Mouse (Mus musculus): ENCODE measurements around the gene Ehf. TPM values are rescaled to one million over a fixed set of nuclear protein-coding genes. Genes with fewer than 3 reads are reported as not detected.

The Ehf gene
- not detected in 2 replicates for polyA plus RNA-seq (2011; ENCODE audit: insufficient read length, low read depth, missing spikeins)

DNA sequence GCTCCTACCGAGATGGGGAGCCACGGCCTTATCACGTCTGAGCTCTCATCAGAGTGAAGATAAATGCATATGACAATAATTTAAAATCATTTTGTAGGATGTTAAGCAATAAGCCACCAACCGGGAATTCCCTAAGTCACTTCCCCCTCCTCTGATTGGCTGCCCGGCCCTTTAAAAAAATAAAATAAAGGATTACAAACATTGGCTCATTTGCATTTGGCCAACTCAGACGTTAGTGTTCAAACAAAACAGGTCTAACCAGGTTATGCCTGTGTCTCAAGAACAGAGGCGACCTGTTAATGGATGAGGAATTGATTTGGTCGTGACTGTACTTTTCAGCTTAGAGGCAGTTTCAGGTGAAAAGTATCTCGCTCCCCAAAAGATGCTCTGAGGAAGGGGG is at the start of gene Ehf:
Gene Ehf (minus strand): TSS at position 147 of the 400 bp plus-strand sequence.
- no peak within 1 kb of the TSS for H3K4me3 ChIP-seq (ENCODE audit: insufficient read depth, low read length)
- no peak within 1 kb of the TSS for H3K27ac ChIP-seq (ENCODE audit: insufficient read depth, low read length)
- no peaks in the 10 kb centered on the region for H3K4me1 ChIP-seq (ENCODE audit: control insufficient read depth, insufficient read depth, low read length)
- TF ChIP-seq POLR2A (IDR thresholded peaks at IDR 0.05; ENCODE audit: low read depth, low read length) (no peak), CTCF (IDR thresholded peaks at IDR 0.05; ENCODE audit: borderline replicate concordance, insufficient read depth, low read length) (no peak)

DNA sequence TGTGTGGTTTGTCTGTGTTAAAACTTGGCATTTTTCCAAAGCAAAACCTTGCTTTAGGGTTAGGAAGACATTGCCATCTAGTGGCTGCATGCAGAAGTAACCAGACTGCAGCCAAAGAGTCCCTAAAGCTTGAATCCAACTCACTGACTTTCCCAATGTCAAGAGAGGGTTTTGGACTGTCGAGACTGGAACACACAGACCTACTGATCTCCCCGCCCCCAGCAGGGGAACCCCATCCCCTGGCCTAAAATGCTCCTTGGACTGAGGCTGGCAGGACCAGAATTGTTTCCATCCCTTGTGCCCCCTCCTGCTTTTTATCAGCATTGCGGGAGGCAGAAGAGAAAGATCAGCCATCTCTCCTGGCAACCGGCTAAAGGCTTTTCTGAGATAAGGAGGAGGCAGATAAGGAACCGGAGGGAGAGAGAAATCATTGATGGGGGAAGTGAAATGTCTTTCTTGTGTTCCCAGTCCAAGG is 44.4 kb upstream of the Ehf start:
- H3K27ac ChIP-seq (ENCODE audit: insufficient read depth, low read length): no peak overlapping the region
- H3K4me1 ChIP-seq (ENCODE audit: control insufficient read depth, insufficient read depth, low read length): 0 out of 2 replicates have a peak, but pooled peaks cover 3% of the 10 kb centered on the region
- no peak overlapping the region for H3K4me3 ChIP-seq (ENCODE audit: insufficient read depth, low read length)
- TF ChIP-seq POLR2A (IDR thresholded peaks at IDR 0.05; ENCODE audit: low read depth, low read length) (no peak), CTCF (IDR thresholded peaks at IDR 0.05; ENCODE audit: borderline replicate concordance, insufficient read depth, low read length) (no peak)

DNA sequence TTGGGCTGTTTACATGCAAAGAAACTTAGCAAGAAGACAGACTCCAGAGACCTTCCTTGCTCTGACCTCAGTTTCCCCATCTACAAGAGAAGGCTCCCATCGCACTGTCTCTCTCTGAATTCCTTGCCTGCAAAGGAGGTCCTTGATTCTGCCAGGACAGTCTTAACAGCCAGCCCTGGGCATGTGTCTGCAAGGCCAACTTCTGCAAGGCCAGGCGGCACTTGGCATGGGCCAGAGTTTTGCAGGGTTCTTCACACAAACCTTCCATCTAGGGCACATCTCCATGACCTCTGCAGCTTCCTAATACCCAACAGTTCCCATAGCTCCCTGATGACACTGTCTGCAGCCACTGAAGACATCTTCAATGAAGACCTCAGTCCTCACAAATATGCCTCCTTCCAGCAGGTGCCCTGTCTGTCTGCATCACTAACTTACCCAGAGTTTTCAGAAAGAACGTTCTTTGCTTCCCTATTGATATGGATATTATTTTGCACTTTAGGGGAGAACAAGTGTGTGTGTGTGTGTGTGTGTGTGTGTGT is 43.7 kb upstream of the Ehf start:
- no peak for TF ChIP-seq CTCF (IDR thresholded peaks at IDR 0.05; ENCODE audit: borderline replicate concordance, insufficient read depth, low read length)
- TF ChIP-seq POLR2A (IDR thresholded peaks at IDR 0.05; ENCODE audit: low read depth, low read length): no peak
- 0 out of 2 replicates have a peak, but pooled peaks cover 3% of the 10 kb centered on the region for H3K4me1 ChIP-seq (ENCODE audit: control insufficient read depth, insufficient read depth, low read length)
- no peak overlapping the region for H3K27ac ChIP-seq (ENCODE audit: insufficient read depth, low read length)
- no peak overlapping the region for H3K4me3 ChIP-seq (ENCODE audit: insufficient read depth, low read length)

DNA sequence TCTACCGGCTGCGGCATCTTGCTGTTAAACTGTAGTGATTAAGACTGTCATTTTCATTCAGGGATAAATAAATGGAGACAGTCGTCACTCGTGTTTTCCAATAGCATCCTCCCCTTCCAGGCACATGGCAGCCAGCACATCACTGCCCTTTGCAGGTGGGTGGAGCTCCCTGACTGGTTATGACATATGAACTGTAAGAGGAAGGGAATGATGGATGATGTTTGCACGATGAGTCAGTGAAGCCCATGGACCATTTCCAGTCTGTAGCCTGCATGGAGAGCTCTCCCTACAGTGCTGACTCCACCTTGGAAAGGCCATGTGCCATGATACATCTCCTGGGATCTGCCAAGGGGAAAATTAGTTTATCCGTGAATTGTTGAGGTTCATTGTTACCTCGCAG is 40.5 kb upstream of the Ehf start:
- Histone ChIP-seq H3K27ac (ENCODE audit: insufficient read depth, low read length) (no peak overlapping the region), H3K4me3 (ENCODE audit: insufficient read depth, low read length) (no peak overlapping the region), H3K4me1 (ENCODE audit: control insufficient read depth, insufficient read depth, low read length) (0 out of 2 replicates have a peak, but pooled peaks cover 3% of the 10 kb centered on the region)
- no peak for TF ChIP-seq CTCF (IDR thresholded peaks at IDR 0.05; ENCODE audit: borderline replicate concordance, insufficient read depth, low read length)
- TF ChIP-seq POLR2A (IDR thresholded peaks at IDR 0.05; ENCODE audit: low read depth, low read length): no peak

DNA sequence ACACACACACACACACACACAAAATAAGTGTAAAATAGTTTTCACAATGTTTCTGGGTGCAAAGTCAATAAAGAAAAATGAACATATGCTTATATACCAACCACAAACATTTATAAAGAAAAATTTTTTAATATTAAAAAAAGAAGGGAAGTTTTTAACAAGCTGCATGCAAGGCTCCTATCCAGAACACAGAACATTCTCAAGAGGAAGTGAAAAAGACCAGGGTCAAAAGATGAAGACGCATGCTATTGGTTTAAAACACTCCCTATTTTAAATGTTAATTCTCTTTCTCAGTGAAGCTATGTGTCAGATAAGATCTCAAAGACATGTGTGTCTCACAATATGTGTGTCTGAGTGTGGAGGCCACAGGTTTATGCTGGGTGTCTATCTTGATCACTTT is 39.0 kb upstream of the Ehf start:
- Histone ChIP-seq H3K4me3 (ENCODE audit: insufficient read depth, low read length) (no peak overlapping the region), H3K27ac (ENCODE audit: insufficient read depth, low read length) (no peak overlapping the region), H3K4me1 (ENCODE audit: control insufficient read depth, insufficient read depth, low read length) (0 out of 2 replicates have a peak, but pooled peaks cover 3% of the 10 kb centered on the region)
- TF ChIP-seq CTCF (IDR thresholded peaks at IDR 0.05; ENCODE audit: borderline replicate concordance, insufficient read depth, low read length) (no peak), POLR2A (IDR thresholded peaks at IDR 0.05; ENCODE audit: low read depth, low read length) (no peak)

DNA sequence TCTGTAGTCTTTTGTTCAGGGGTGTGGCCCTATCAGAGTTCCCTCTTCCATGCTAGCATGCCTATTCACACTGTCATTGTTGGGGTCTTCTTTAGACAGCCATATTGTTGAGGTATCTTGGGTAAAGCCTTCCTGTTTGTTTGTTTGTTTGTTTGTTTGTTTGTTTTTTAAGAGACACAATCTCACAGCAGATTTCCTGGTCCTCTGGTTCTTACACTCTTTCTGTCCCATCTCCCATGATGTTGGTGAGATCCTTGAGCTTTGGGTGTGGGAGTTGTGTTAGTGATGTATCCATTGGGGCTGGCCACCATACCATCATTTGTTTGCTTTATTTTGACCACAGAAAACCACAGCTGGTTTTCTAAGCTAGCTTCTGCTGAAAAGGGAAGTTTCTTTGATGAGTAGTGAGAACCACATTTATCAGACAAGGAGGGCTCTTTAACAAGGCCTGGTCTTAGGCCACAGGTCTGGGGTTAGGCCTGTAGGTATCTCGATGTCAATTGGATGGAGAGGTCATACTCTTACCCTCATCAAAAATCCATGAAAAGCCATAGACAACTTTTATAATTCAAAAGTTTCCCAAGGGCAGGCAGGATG is 38.4 kb upstream of the Ehf start:
- TF ChIP-seq POLR2A (IDR thresholded peaks at IDR 0.05; ENCODE audit: low read depth, low read length) (no peak), CTCF (IDR thresholded peaks at IDR 0.05; ENCODE audit: borderline replicate concordance, insufficient read depth, low read length) (no peak)
- Histone ChIP-seq H3K4me1 (ENCODE audit: control insufficient read depth, insufficient read depth, low read length) (0 out of 2 replicates have a peak, but pooled peaks cover 3% of the 10 kb centered on the region), H3K4me3 (ENCODE audit: insufficient read depth, low read length) (no peak overlapping the region), H3K27ac (ENCODE audit: insufficient read depth, low read length) (no peak overlapping the region)

DNA sequence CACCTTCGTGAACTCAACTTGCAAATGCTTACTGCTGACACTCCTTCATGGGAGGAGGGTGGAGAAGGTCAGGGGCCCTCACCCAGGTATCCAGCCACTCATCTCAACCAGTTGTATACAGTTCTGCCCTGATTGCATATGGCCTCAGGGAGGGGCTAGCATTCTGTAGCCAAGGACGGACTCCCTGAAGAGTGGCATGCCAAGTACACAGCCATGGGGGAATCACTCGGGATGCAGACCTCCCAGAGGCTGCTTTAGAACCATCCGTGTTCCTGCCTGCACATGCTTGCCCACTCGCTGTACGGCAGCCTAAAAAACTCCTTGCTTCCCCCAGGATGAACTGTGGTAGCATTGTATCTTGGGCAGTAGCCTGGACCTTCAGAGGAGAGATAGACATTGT is 35.6 kb upstream of the Ehf start:
- 0 out of 2 replicates have a peak, but pooled peaks cover under 1% of the 10 kb centered on the region for H3K4me1 ChIP-seq (ENCODE audit: control insufficient read depth, insufficient read depth, low read length)
- no peak overlapping the region for H3K27ac ChIP-seq (ENCODE audit: insufficient read depth, low read length)
- TF ChIP-seq POLR2A (IDR thresholded peaks at IDR 0.05; ENCODE audit: low read depth, low read length) (no peak), CTCF (IDR thresholded peaks at IDR 0.05; ENCODE audit: borderline replicate concordance, insufficient read depth, low read length) (no peak)
- H3K4me3 ChIP-seq (ENCODE audit: insufficient read depth, low read length): no peak overlapping the region

DNA sequence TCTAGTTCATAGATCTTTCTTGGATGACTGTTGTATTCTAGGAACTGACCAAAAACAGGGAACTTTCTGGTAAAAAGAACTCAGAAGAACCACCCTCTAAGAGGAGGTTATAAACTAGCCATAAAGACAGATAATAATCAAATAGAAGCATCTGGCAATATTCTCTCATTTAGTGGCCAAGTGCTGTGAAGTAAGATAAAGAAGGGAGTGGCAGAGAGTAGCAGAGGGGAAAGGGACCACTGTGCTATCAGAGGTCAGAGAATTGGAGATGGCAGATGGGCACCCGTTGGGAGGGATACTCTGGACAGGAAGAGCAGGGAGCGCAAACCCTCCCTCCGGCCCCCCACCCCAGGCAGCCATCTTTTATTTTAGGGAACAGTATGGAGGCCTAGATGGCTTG is 34.3 kb upstream of the Ehf start:
- Histone ChIP-seq H3K4me3 (ENCODE audit: insufficient read depth, low read length) (no peak overlapping the region), H3K27ac (ENCODE audit: insufficient read depth, low read length) (no peak overlapping the region), H3K4me1 (ENCODE audit: control insufficient read depth, insufficient read depth, low read length) (no peaks in the 10 kb centered on the region)
- TF ChIP-seq POLR2A (IDR thresholded peaks at IDR 0.05; ENCODE audit: low read depth, low read length): no peak
- TF ChIP-seq CTCF (IDR thresholded peaks at IDR 0.05; ENCODE audit: borderline replicate concordance, insufficient read depth, low read length): no peak

DNA sequence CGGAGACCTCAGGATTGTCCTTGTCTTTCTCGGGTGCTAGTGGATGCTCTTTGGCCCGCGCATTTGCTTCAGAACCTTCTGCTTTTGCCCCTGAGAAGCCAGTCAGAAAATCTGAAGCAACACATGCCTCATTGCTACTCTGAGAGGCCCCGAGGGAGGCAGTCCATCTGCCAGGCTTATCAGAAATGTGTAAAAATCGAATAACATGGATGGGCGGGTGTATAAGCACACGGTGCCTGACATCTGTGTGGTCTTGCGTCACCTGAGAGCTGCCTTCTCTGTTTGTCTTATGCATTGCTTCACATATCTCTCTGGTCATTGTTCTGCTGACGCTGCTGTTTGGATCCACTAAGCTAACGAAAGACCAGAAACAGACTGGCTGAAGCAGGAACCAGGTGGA is 33.5 kb upstream of the Ehf start:
- Histone ChIP-seq H3K27ac (ENCODE audit: insufficient read depth, low read length) (no peak overlapping the region), H3K4me1 (ENCODE audit: control insufficient read depth, insufficient read depth, low read length) (no peaks in the 10 kb centered on the region), H3K4me3 (ENCODE audit: insufficient read depth, low read length) (no peak overlapping the region)
- TF ChIP-seq CTCF (IDR thresholded peaks at IDR 0.05; ENCODE audit: borderline replicate concordance, insufficient read depth, low read length) (no peak), POLR2A (IDR thresholded peaks at IDR 0.05; ENCODE audit: low read depth, low read length) (no peak)

DNA sequence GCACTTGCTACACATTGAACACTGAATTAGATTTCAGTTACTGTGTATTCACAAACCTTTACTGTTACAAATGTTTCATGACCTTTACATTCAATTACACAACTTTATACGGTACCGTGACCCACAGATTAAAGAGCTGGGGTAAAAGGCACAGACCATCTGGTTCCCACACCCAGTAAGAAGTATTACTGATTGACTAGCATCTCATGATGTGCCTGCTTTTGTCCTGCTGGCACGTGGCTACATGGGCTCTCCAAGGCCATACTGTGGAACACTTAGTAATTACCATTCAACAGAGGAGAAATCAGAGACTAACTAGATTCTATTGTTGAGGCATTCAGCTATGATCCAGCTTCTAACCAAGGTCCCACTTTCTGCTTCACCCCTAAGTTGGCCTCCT is 32.9 kb upstream of the Ehf start:
- Histone ChIP-seq H3K4me3 (ENCODE audit: insufficient read depth, low read length) (no peak overlapping the region), H3K4me1 (ENCODE audit: control insufficient read depth, insufficient read depth, low read length) (no peaks in the 10 kb centered on the region), H3K27ac (ENCODE audit: insufficient read depth, low read length) (no peak overlapping the region)
- no peak for TF ChIP-seq CTCF (IDR thresholded peaks at IDR 0.05; ENCODE audit: borderline replicate concordance, insufficient read depth, low read length)
- no peak for TF ChIP-seq POLR2A (IDR thresholded peaks at IDR 0.05; ENCODE audit: low read depth, low read length)
